Mouse (Mus musculus): ENCODE results near the gene Tenm4. TPM values are rescaled to one million over a fixed set of nuclear protein-coding genes. Genes with fewer than 3 reads are reported as not detected.

Tenm4 gene
- polyA plus RNA-seq, 1 experiment from 2014 or later, result 9.2 TPM

GRCm38 (mm10) chr7:96644205-96644531 is 473.1 kb downstream of the Tenm4 start:
- peak overlapping the region; percentile 60 for H3K4me2 ChIP-seq (ENCODE audit: low read length)
- no peak overlapping the region for H3K9ac ChIP-seq (ENCODE audit: low read length)
- ATAC-seq (ENCODE audit: insufficient number of reproducible peaks, insufficient read depth, low FRiP score, low read depth), result no peak
- no peaks in the 10 kb centered on the region for H3K36me3 ChIP-seq (ENCODE audit: control insufficient read depth, insufficient read depth, low read length)
- peaks cover 83% of the 10 kb centered on the region for H3K27me3 ChIP-seq (ENCODE audit: control insufficient read depth, insufficient read depth, low read length)
- H3K9me3 ChIP-seq (ENCODE audit: control insufficient read depth, low read length), result no peaks in the 10 kb centered on the region
- peak overlapping the region; percentile 7 to 23 for H3K4me3 ChIP-seq (ENCODE audit: control insufficient read depth in 1 of 2, insufficient read depth in 1 of 2, low read depth in 1 of 2, low read length in 2 of 2)
- H3K4me1 ChIP-seq (ENCODE audit: control insufficient read depth in 2 of 2, insufficient read depth in 2 of 2, low read length in 2 of 2), result peaks cover 2 to 10% of the 10 kb centered on the region in 2 experiments; a peak in 2 of 4 replicates
- no peak overlapping the region for H3K27ac ChIP-seq (replicated peaks in 1 of 2; ENCODE audit: control insufficient read depth in 1 of 2, insufficient read depth in 1 of 2, low read depth in 2 of 2, low read length in 2 of 2)
- WGBS, result 16% methylated on average over 7 of the region's 7 CpGs

- Histone ChIP-seq H3K4me3 (ENCODE audit: control insufficient read depth in 1 of 2, insufficient read depth in 1 of 2, low read depth in 1 of 2, low read length in 2 of 2) (no peak overlapping the region), H3K4me1 (ENCODE audit: control insufficient read depth in 2 of 2, insufficient read depth in 2 of 2, low read length in 2 of 2) (peaks cover 19 to 25% of the 10 kb centered on the region in 2 experiments), H3K4me2 (ENCODE audit: low read length) (no peak overlapping the region), H3K36me3 (ENCODE audit: control insufficient read depth, insufficient read depth, low read length) (no peaks in the 10 kb centered on the region), H3K9ac (ENCODE audit: low read length) (no peak overlapping the region), H3K27me3 (ENCODE audit: control insufficient read depth, insufficient read depth, low read length) (peaks cover 78% of the 10 kb centered on the region), H3K27ac (replicated peaks in 1 of 2; ENCODE audit: control insufficient read depth in 1 of 2, insufficient read depth in 1 of 2, low read depth in 2 of 2, low read length in 2 of 2) (no peak overlapping the region), H3K9me3 (ENCODE audit: control insufficient read depth, low read length) (no peaks in the 10 kb centered on the region)
- ATAC-seq (ENCODE audit: insufficient number of reproducible peaks, insufficient read depth, low FRiP score, low read depth), result 0 out of 2 replicates have a peak, but pooled peaks have one; percentile 9
- 22% methylated on average over 4 of the region's 4 CpGs for WGBS
Measured at GRCm38 (mm10) chr7:96647657-96648056, 476.6 kb downstream of the Tenm4 start.

GRCm38 (mm10) chr7:96648606-96649005 is 477.6 kb downstream of the Tenm4 start:
- Histone ChIP-seq H3K27me3 (ENCODE audit: control insufficient read depth, insufficient read depth, low read length) (peaks cover 71% of the 10 kb centered on the region), H3K9ac (ENCODE audit: low read length) (no peak overlapping the region), H3K4me1 (ENCODE audit: control insufficient read depth in 2 of 2, insufficient read depth in 2 of 2, low read length in 2 of 2) (peaks cover 24 to 30% of the 10 kb centered on the region in 2 experiments), H3K4me2 (ENCODE audit: low read length) (no peak overlapping the region), H3K4me3 (ENCODE audit: control insufficient read depth in 1 of 2, insufficient read depth in 1 of 2, low read depth in 1 of 2, low read length in 2 of 2) (no peak overlapping the region), H3K9me3 (ENCODE audit: control insufficient read depth, low read length) (no peaks in the 10 kb centered on the region), H3K36me3 (ENCODE audit: control insufficient read depth, insufficient read depth, low read length) (no peaks in the 10 kb centered on the region), H3K27ac (replicated peaks in 1 of 2; ENCODE audit: control insufficient read depth in 1 of 2, insufficient read depth in 1 of 2, low read depth in 2 of 2, low read length in 2 of 2) (no peak overlapping the region)
- no peak for ATAC-seq (ENCODE audit: insufficient number of reproducible peaks, insufficient read depth, low FRiP score, low read depth)
- WGBS, result 48% methylated on average over 2 of the region's 2 CpGs

- Histone ChIP-seq H3K9ac (ENCODE audit: low read length) (no peak overlapping the region), H3K4me3 (ENCODE audit: control insufficient read depth in 1 of 2, insufficient read depth in 1 of 2, low read depth in 1 of 2, low read length in 2 of 2) (no peak overlapping the region), H3K9me3 (ENCODE audit: control insufficient read depth, low read length) (no peaks in the 10 kb centered on the region), H3K36me3 (ENCODE audit: control insufficient read depth, insufficient read depth, low read length) (no peaks in the 10 kb centered on the region), H3K4me1 (ENCODE audit: control insufficient read depth in 2 of 2, insufficient read depth in 2 of 2, low read length in 2 of 2) (peaks cover 24 to 25% of the 10 kb centered on the region in 2 experiments), H3K27me3 (ENCODE audit: control insufficient read depth, insufficient read depth, low read length) (peaks cover 73% of the 10 kb centered on the region), H3K4me2 (ENCODE audit: low read length) (no peak overlapping the region), H3K27ac (replicated peaks in 1 of 2; ENCODE audit: control insufficient read depth in 1 of 2, insufficient read depth in 1 of 2, low read depth in 2 of 2, low read length in 2 of 2) (no peak overlapping the region)
- ATAC-seq (ENCODE audit: insufficient number of reproducible peaks, insufficient read depth, low FRiP score, low read depth), result no peak
- WGBS, result 73% methylated on average over 7 of the region's 7 CpGs
Measured at GRCm38 (mm10) chr7:96649171-96649570, 478.1 kb downstream of the Tenm4 start.

GRCm38 (mm10) chr7:96650435-96650834 is 479.4 kb downstream of the Tenm4 start:
- Histone ChIP-seq H3K4me1 (ENCODE audit: control insufficient read depth in 2 of 2, insufficient read depth in 2 of 2, low read length in 2 of 2) (peaks cover 26 to 28% of the 10 kb centered on the region in 2 experiments), H3K27ac (replicated peaks in 1 of 2; ENCODE audit: control insufficient read depth in 1 of 2, insufficient read depth in 1 of 2, low read depth in 2 of 2, low read length in 2 of 2) (no peak overlapping the region), H3K36me3 (ENCODE audit: control insufficient read depth, insufficient read depth, low read length) (no peaks in the 10 kb centered on the region), H3K9ac (ENCODE audit: low read length) (no peak overlapping the region), H3K27me3 (ENCODE audit: control insufficient read depth, insufficient read depth, low read length) (peaks cover 71% of the 10 kb centered on the region), H3K4me3 (ENCODE audit: control insufficient read depth in 1 of 2, insufficient read depth in 1 of 2, low read depth in 1 of 2, low read length in 2 of 2) (no peak overlapping the region), H3K4me2 (ENCODE audit: low read length) (no peak overlapping the region), H3K9me3 (ENCODE audit: control insufficient read depth, low read length) (no peaks in the 10 kb centered on the region)
- 77% methylated on average over 2 of the region's 2 CpGs for WGBS
- no peak for ATAC-seq (ENCODE audit: insufficient number of reproducible peaks, insufficient read depth, low FRiP score, low read depth)

GRCm38 (mm10) chr7:96651055-96651454 is 480.0 kb downstream of the Tenm4 start:
- Histone ChIP-seq H3K27me3 (ENCODE audit: control insufficient read depth, insufficient read depth, low read length) (peaks cover 71% of the 10 kb centered on the region), H3K36me3 (ENCODE audit: control insufficient read depth, insufficient read depth, low read length) (no peaks in the 10 kb centered on the region), H3K4me2 (ENCODE audit: low read length) (no peak overlapping the region), H3K4me3 (ENCODE audit: control insufficient read depth in 1 of 2, insufficient read depth in 1 of 2, low read depth in 1 of 2, low read length in 2 of 2) (no peak overlapping the region), H3K27ac (replicated peaks in 1 of 2; ENCODE audit: control insufficient read depth in 1 of 2, insufficient read depth in 1 of 2, low read depth in 2 of 2, low read length in 2 of 2) (0 out of 4 replicates have a peak overlapping the region, but pooled peaks of 1 of the 2 experiments have one; percentile 19), H3K9ac (ENCODE audit: low read length) (no peak overlapping the region), H3K9me3 (ENCODE audit: control insufficient read depth, low read length) (no peaks in the 10 kb centered on the region), H3K4me1 (ENCODE audit: control insufficient read depth in 2 of 2, insufficient read depth in 2 of 2, low read length in 2 of 2) (peaks cover 27 to 28% of the 10 kb centered on the region in 2 experiments)
- 35% methylated on average over 6 of the region's 6 CpGs for WGBS
- ATAC-seq (ENCODE audit: insufficient number of reproducible peaks, insufficient read depth, low FRiP score, low read depth), result no peak

GRCm38 (mm10) chr7:96651626-96652341 is 480.7 kb downstream of the Tenm4 start:
- H3K9ac ChIP-seq (ENCODE audit: low read length), result no peak overlapping the region
- H3K36me3 ChIP-seq (ENCODE audit: control insufficient read depth, insufficient read depth, low read length), result no peaks in the 10 kb centered on the region
- no peak overlapping the region for H3K4me3 ChIP-seq (ENCODE audit: control insufficient read depth in 1 of 2, insufficient read depth in 1 of 2, low read depth in 1 of 2, low read length in 2 of 2)
- no peak for ATAC-seq (ENCODE audit: insufficient number of reproducible peaks, insufficient read depth, low FRiP score, low read depth)
- H3K27ac ChIP-seq (replicated peaks in 1 of 2; ENCODE audit: control insufficient read depth in 1 of 2, insufficient read depth in 1 of 2, low read depth in 2 of 2, low read length in 2 of 2), result no peak overlapping the region
- peaks cover 29 to 34% of the 10 kb centered on the region in 2 experiments for H3K4me1 ChIP-seq (ENCODE audit: control insufficient read depth in 2 of 2, insufficient read depth in 2 of 2, low read length in 2 of 2)
- H3K4me2 ChIP-seq (ENCODE audit: low read length), result no peak overlapping the region
- no peaks in the 10 kb centered on the region for H3K9me3 ChIP-seq (ENCODE audit: control insufficient read depth, low read length)
- H3K27me3 ChIP-seq (ENCODE audit: control insufficient read depth, insufficient read depth, low read length), result peaks cover 73% of the 10 kb centered on the region
- 27% methylated on average over 6 of the region's 6 CpGs for WGBS

- H3K9me3 ChIP-seq (ENCODE audit: control insufficient read depth, low read length), result no peaks in the 10 kb centered on the region
- no peak overlapping the region for H3K27ac ChIP-seq (replicated peaks in 1 of 2; ENCODE audit: control insufficient read depth in 1 of 2, insufficient read depth in 1 of 2, low read depth in 2 of 2, low read length in 2 of 2)
- no peak for ATAC-seq (ENCODE audit: insufficient number of reproducible peaks, insufficient read depth, low FRiP score, low read depth)
- no peaks in the 10 kb centered on the region for H3K36me3 ChIP-seq (ENCODE audit: control insufficient read depth, insufficient read depth, low read length)
- H3K4me3 ChIP-seq (ENCODE audit: control insufficient read depth in 1 of 2, insufficient read depth in 1 of 2, low read depth in 1 of 2, low read length in 2 of 2), result no peak overlapping the region
- no peak overlapping the region for H3K4me2 ChIP-seq (ENCODE audit: low read length)
- WGBS, result 9% methylated on average over 3 of the region's 3 CpGs
- peaks cover 32 to 42% of the 10 kb centered on the region in 2 experiments for H3K4me1 ChIP-seq (ENCODE audit: control insufficient read depth in 2 of 2, insufficient read depth in 2 of 2, low read length in 2 of 2)
- H3K9ac ChIP-seq (ENCODE audit: low read length), result no peak overlapping the region
- peaks cover 74% of the 10 kb centered on the region for H3K27me3 ChIP-seq (ENCODE audit: control insufficient read depth, insufficient read depth, low read length)
Measured at GRCm38 (mm10) chr7:96652844-96653243, 481.8 kb downstream of the Tenm4 start.
